Mouse (Mus musculus) retina, postnatal 7 days (tissue): ENCODE results near the gene Gltpd2.

ENCODE experiments used
- DNase-seq: peaks from one replicate; pipeline ENCODE4 v3.0.0-alpha.2; 2012; ENCODE audit warnings: low read depth, low spot score

Gltpd2 gene

DNA sequence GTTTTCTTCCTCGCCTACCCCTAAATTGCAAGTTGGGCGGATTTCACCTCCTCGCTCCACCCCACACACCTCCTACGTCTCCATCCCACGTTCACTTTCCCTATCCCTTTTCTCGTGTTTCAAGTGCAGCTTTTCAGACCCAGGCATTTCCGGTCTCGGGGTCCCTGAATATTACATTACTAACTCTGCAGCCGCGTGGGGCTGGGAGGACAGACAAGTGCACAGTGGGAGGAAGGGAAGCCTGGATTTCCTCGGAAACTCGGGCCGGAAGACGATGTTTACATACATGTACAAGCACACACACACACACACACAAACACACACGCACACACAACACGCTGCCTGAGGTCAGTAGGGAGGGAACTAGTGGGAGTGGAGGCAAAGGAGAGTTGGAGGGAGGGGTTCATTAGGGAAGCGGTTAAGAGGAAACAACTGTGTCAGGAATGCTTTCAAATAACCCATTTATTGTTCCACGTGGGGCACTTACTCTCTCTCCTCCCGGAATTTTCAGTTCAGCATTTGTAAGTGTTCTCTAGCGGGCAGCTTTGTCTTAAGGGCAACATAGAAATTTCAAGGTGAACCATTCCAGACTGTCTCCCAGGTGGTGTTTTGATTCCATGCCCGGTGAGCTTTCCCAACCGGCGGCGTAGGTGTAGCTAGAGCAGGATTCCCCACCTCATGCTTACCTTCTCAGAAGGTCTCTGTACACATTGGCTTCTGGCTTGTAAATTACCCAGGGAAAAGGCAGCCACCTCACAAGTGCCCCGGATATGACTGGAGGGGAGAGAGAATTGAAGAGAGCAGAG is 44.7 kb downstream of the Gltpd2 start:
- no peak for DNase-seq

DNA sequence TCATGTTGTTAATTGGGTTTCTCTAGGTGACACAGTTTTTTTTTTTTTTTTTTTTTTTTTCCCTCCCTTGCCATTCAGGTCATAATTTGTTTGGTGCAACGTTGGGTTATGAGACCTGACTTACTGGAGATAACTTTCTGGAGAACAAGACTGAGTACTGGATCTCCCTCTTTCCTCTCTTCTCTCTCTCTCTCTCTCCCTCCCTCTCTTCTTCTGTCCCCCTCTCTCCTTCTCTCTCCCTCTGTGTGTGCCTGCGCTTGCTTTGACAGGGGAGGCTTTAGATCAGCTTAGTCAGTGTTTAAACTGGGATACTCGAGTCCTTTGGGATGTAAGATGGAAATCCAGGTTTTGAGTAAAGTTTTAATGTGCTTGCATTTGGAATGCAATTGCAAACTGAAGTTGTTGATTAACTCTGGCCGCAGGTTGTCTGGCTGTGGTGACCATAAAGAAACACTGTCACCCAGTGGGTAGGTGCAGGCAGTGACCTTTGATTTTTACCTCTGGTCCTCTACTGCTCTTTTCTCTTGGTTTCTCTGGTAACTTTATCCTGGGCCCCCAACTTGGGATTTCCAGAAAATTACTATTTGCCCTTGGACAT is 45.4 kb downstream of the Gltpd2 start:
- no peak for DNase-seq

DNA sequence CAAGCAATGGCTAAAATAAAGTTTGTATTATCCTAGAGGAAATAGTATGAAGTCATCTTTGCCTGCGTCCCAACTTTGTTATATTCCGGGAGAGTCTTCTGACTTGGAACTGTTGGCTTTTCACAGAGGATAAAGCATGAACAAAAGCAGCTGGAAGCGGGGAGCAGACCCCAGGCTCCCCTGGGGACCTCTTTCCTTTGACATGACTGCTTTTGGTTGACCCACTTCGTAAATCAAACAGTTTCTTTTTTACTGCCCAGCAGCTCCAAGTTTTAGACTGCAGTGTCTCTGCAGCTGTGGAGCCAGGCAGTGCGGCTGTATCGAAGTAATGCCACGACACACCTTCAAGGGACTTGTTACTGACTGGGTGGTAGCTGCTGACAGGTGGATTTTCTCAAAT is 47.6 kb downstream of the Gltpd2 start:
- no peak for DNase-seq
